Mouse (Mus musculus): Measurements from ENCODE around the gene Tnnt3. TPM values are rescaled to one million over a fixed set of nuclear protein-coding genes. Genes with fewer than 3 reads are reported as not detected.

Gene Tnnt3
- total and polyA plus RNA-seq, 3 experiments: not detected

- Histone ChIP-seq H3K36me3 (ENCODE audit: control insufficient read depth in 1 of 2, insufficient read depth in 2 of 2, low read length in 2 of 2) (no peaks in the 10 kb centered on the region), H3K9ac (ENCODE audit: control insufficient read depth, low read depth, low read length, poor library complexity, severe bottlenecking) (no peak overlapping the region), H3K4me3 (ENCODE audit: control insufficient read depth in 1 of 2, insufficient read depth in 1 of 2, low read depth in 2 of 2, low read length in 2 of 2) (no peak overlapping the region), H3K27me3 (ENCODE audit: control insufficient read depth in 1 of 2, insufficient read depth in 2 of 2, low read length in 2 of 2) (no peaks in the 10 kb centered on the region), H3K9me3 (replicated peaks; ENCODE audit: insufficient read depth, low read length) (no peaks in the 10 kb centered on the region), H3K27ac (ENCODE audit: control insufficient read depth, low read depth, low read length) (no peak overlapping the region), H3K4me1 (ENCODE audit: control insufficient read depth in 1 of 2, insufficient read depth in 2 of 2, low read length in 2 of 2) (no peaks in the 10 kb centered on the region), H3K79me2 (ENCODE audit: control insufficient read depth, insufficient read depth, low read length, poor library complexity) (no peaks in the 10 kb centered on the region)
- TF ChIP-seq TBP (IDR thresholded peaks at IDR 0.05; ENCODE audit: low read depth, low read length) (no peak), USF1 (IDR thresholded peaks at IDR 0.05; ENCODE audit: low read depth, low read length) (no peak), NELFE (IDR thresholded peaks at IDR 0.05; ENCODE audit: low read depth, low read length) (no peak), ZKSCAN1 (IDR thresholded peaks at IDR 0.05; ENCODE audit: low read depth, low read length) (no peak), JUND (IDR thresholded peaks at IDR 0.05; ENCODE audit: low read depth, low read length) (no peak)
- DNase-seq (ENCODE audit: low read depth, low spot score): no peak
Measured at GRCm38 (mm10) chr7:142484780-142485179, 13.9 kb upstream of the Tnnt3 start.

GRCm38 (mm10) chr7:142486751-142487162, 11.9 kb upstream of the Tnnt3 start:
- no peak for DNase-seq (ENCODE audit: low read depth, low spot score)
- no peak for TF ChIP-seq GABPA (IDR thresholded peaks at IDR 0.05; ENCODE audit: low read depth, low read length)
- TF ChIP-seq TCF12 (IDR thresholded peaks at IDR 0.05; ENCODE audit: low read depth, low read length): no peak
- no peak for TF ChIP-seq JUND (IDR thresholded peaks at IDR 0.05; ENCODE audit: low read depth, low read length)
- TF ChIP-seq MYC (IDR thresholded peaks at IDR 0.05; ENCODE audit: low read depth, low read length): no peak
- TF ChIP-seq ZKSCAN1 (IDR thresholded peaks at IDR 0.05; ENCODE audit: low read depth, low read length): no peak
- no peak for TF ChIP-seq RCOR1 (IDR thresholded peaks at IDR 0.05; ENCODE audit: low read depth, low read length)
- no peak for TF ChIP-seq ELF1 (IDR thresholded peaks at IDR 0.05; ENCODE audit: low read depth, low read length)
- TF ChIP-seq BHLHE40 (IDR thresholded peaks at IDR 0.05; ENCODE audit: borderline replicate concordance, low read depth, low read length): no peak
- TF ChIP-seq MYB (IDR thresholded peaks at IDR 0.05; ENCODE audit: low read depth, low read length): no peak
- TF ChIP-seq SMC3 (IDR thresholded peaks at IDR 0.05; ENCODE audit: low read depth, low read length): no peak
- no peak for TF ChIP-seq POLR2AphosphoS2 (IDR thresholded peaks at IDR 0.05; ENCODE audit: low read length)
- no peak for TF ChIP-seq EP300 (IDR thresholded peaks at IDR 0.05; ENCODE audit: low read depth in 1 of 2, low read length in 2 of 2)
- TF ChIP-seq ZC3H11A (IDR thresholded peaks at IDR 0.05; ENCODE audit: low read depth, low read length): no peak
- TF ChIP-seq MAZ (IDR thresholded peaks at IDR 0.05; ENCODE audit: low read depth, low read length): no peak
- TF ChIP-seq POLR2A (IDR thresholded peaks at IDR 0.05; ENCODE audit: control insufficient read depth in 1 of 2, insufficient read depth in 1 of 2, low read depth in 1 of 2, low read length in 2 of 2, poor library complexity in 1 of 2): no peak
- no peak for TF ChIP-seq GATA1 (IDR thresholded peaks at IDR 0.05; ENCODE audit: low read depth, low read length)
- no peak for TF ChIP-seq USF2 (IDR thresholded peaks at IDR 0.05; ENCODE audit: borderline replicate concordance in 1 of 2, insufficient read depth in 1 of 2, low read depth in 1 of 2, low read length in 2 of 2)
- TF ChIP-seq SIN3A (IDR thresholded peaks at IDR 0.05; ENCODE audit: low read length): no peak
- no peaks in the 10 kb centered on the region for H3K36me3 ChIP-seq (ENCODE audit: control insufficient read depth in 1 of 2, insufficient read depth in 2 of 2, low read length in 2 of 2)
- no peak overlapping the region for H3K9ac ChIP-seq (ENCODE audit: control insufficient read depth, low read depth, low read length, poor library complexity, severe bottlenecking)
- no peaks in the 10 kb centered on the region for H3K4me1 ChIP-seq (ENCODE audit: control insufficient read depth in 1 of 2, insufficient read depth in 2 of 2, low read length in 2 of 2)
- H3K4me3 ChIP-seq (ENCODE audit: control insufficient read depth in 1 of 2, insufficient read depth in 1 of 2, low read depth in 2 of 2, low read length in 2 of 2): no peak overlapping the region
- H3K27me3 ChIP-seq (ENCODE audit: control insufficient read depth in 1 of 2, insufficient read depth in 2 of 2, low read length in 2 of 2): no peaks in the 10 kb centered on the region
- H3K9me3 ChIP-seq (replicated peaks; ENCODE audit: insufficient read depth, low read length): no peaks in the 10 kb centered on the region
- no peak overlapping the region for H3K27ac ChIP-seq (ENCODE audit: control insufficient read depth, low read depth, low read length)
- no peaks in the 10 kb centered on the region for H3K79me2 ChIP-seq (ENCODE audit: control insufficient read depth, insufficient read depth, low read length, poor library complexity)
